Mouse (Mus musculus) c-Kit-positive CD71-positive TER-119-positive erythroid progenitor cells, embryonic 14.5 days (primary cell): ENCODE measurements around the gene Lyrm2.

Experiments
- DNase-seq: peaks from one replicate; pipeline ENCODE4 v3.0.0-alpha.2; 2013; ENCODE audit warnings: low spot score

Lyrm2 gene

GRCm38 (mm10) chr4:32799966-32800576 is at the start of gene Lyrm2:
TSS of gene Lyrm2 (plus strand) at chr4:32800253.
- DNase-seq: peak; percentile 71

- no peak for DNase-seq
These were observed 49.3 kb upstream of the Lyrm2 start for GRCm38 (mm10) chr4:32750711-32751110.

GRCm38 (mm10) chr4:32757430-32757829 is 42.6 kb upstream of the Lyrm2 start:
- DNase-seq: no peak

GRCm38 (mm10) chr4:32767471-32767870 is 32.6 kb upstream of the Lyrm2 start:
- DNase-seq: no peak

GRCm38 (mm10) chr4:32768046-32768445 is 32.0 kb upstream of the Lyrm2 start:
- DNase-seq: no peak

GRCm38 (mm10) chr4:32770284-32770810 is 29.7 kb upstream of the Lyrm2 start:
- DNase-seq: no peak

GRCm38 (mm10) chr4:32779996-32780395 is 20.1 kb upstream of the Lyrm2 start:
- no peak for DNase-seq

- no peak for DNase-seq
These were observed 12.9 kb upstream of the Lyrm2 start for GRCm38 (mm10) chr4:32787110-32787509.

- no peak for DNase-seq
These were observed 11.0 kb upstream of the Lyrm2 start for GRCm38 (mm10) chr4:32789020-32789419.

GRCm38 (mm10) chr4:32798976-32799375 is 1.1 kb upstream of the Lyrm2 start:
- no peak for DNase-seq

GRCm38 (mm10) chr4:32800577-32801170 is 621 bp downstream of the Lyrm2 start:
- no peak for DNase-seq

- no peak for DNase-seq
These were observed 17.4 kb downstream of the Lyrm2 start for GRCm38 (mm10) chr4:32817478-32817877.

GRCm38 (mm10) chr4:32820676-32821075 is 20.6 kb downstream of the Lyrm2 start:
- DNase-seq: no peak

GRCm38 (mm10) chr4:32824254-32824653 is 24.2 kb downstream of the Lyrm2 start:
- no peak for DNase-seq

- no peak for DNase-seq
These were observed 26.9 kb downstream of the Lyrm2 start for GRCm38 (mm10) chr4:32826925-32827324.

- peak; percentile 15 for DNase-seq
These were observed 28.5 kb downstream of the Lyrm2 start for GRCm38 (mm10) chr4:32828385-32829077.

- DNase-seq: no peak
These were observed 29.3 kb downstream of the Lyrm2 start for GRCm38 (mm10) chr4:32829316-32829715.

GRCm38 (mm10) chr4:32833494-32834282 is 33.6 kb downstream of the Lyrm2 start:
- DNase-seq: peak; percentile 21

GRCm38 (mm10) chr4:32834541-32834940 is 34.5 kb downstream of the Lyrm2 start:
- DNase-seq: no peak

GRCm38 (mm10) chr4:32836071-32836470 is 36.0 kb downstream of the Lyrm2 start:
- DNase-seq: no peak

GRCm38 (mm10) chr4:32838401-32838800 is 38.3 kb downstream of the Lyrm2 start:
- DNase-seq: no peak
